Mouse (Mus musculus) gastrocnemius, adult 18-20 months (tissue): ENCODE results near the gene Tet2. TPM values are rescaled to one million over a fixed set of nuclear protein-coding genes. Genes with fewer than 3 reads are reported as not detected.
A peak's percentile ranks its signal among the peaks of the same experiment; 100 is the strongest.
"Not testable (repeated sequence)": the region's sequence is repeated elsewhere in the genome, so short reads cannot be mapped to it uniquely, and the experiment has no call there.

Experiments
- DNase-seq: peaks from one replicate; pipeline ENCODE4 v3.0.0; 2021; ENCODE audit warnings: low spot score
- long read RNA-seq, 2 experiments: library from polyadenylated mRNA; stranded (forward); transcript quantifications; one replicate each; pipeline ENCODE4 v2.0.0; 2021
- total RNA-seq, 2 experiments: library from RNA; stranded (reverse); gene quantifications; 2 replicates each; pipeline ENCODE4 v1.2.3; 2021

Tet2 gene
- 10 to 100 TPM; 14.3 to 18.2 TPM for total RNA-seq
- long read RNA-seq, experiment 1, partial matches to known transcripts: 0 of 1 reads
- long read RNA-seq, experiment 1, other reads (novel, unspliced or antisense): 1 of 1 reads
- long read RNA-seq, experiment 2, partial matches to known transcripts: 0 of 1 reads
- long read RNA-seq, experiment 2, other reads (novel, unspliced or antisense): 0 of 1 reads

GRCm38 (mm10) chr3:133544551-133545303 is at the start of gene Tet2:
TSS of gene Tet2 (minus strand) at chr3:133545139.
- peak; percentile 31 for DNase-seq

GRCm38 (mm10) chr3:133592995-133593394 is 48.1 kb upstream of the Tet2 start:
- DNase-seq: not testable (repeated sequence)

GRCm38 (mm10) chr3:133590506-133591152 is 45.7 kb upstream of the Tet2 start:
- peak; percentile 75 for DNase-seq

GRCm38 (mm10) chr3:133585010-133585409 is 40.1 kb upstream of the Tet2 start:
- no peak for DNase-seq

DNA sequence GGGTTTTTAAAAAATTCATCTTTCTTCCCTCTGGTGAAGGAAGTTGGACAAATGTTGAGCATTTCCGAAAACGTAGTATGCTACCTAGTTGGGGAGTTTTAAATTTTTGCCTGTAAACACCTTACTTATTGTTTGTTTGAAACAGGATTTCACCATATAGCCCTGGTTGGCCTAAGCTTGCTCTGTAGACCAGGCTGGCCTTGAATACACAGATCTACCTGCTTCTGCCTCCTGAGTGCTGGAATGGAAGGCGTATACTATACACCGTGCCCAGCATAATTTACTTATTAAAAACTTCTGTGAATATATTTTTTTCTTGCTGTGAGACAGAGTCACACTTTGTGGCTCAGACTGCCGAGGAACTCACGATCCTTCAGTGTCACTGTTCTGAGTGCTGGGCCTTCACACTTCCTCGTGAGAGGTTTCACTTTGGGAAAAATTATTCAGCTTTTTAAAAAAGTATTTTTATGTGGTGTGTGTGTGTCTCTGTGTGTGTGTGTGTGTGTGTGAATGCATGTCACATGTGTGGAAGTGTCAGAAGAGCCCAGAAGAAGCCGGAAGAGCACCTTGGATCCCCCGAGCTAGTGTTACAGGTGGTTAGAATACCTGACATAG is 38.6 kb upstream of the Tet2 start:
- no peak for DNase-seq

- DNase-seq: no peak
These were observed 38.0 kb upstream of the Tet2 start for GRCm38 (mm10) chr3:133582969-133583368.

DNA sequence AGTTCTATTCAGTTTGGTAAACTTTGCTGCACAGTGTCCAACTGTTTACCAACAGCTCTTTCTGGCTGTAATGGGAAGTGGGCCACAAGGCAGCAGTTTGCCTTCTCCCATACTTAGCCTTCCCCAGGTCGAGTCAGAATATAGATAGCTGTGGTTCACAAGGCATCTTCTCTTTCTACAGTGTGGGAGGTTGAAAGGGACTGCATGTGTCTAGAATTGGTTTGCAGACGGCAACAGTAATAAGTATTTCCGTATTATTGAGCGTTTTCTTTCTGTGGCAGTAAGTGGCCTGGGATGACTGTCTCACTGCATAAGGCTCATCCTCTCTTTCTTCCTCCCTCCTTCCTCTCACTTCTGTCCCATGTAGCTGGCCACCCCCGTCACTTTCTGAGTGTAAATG is 37.2 kb upstream of the Tet2 start:
- no peak for DNase-seq

GRCm38 (mm10) chr3:133581541-133581940 is 36.6 kb upstream of the Tet2 start:
- DNase-seq: no peak

DNA sequence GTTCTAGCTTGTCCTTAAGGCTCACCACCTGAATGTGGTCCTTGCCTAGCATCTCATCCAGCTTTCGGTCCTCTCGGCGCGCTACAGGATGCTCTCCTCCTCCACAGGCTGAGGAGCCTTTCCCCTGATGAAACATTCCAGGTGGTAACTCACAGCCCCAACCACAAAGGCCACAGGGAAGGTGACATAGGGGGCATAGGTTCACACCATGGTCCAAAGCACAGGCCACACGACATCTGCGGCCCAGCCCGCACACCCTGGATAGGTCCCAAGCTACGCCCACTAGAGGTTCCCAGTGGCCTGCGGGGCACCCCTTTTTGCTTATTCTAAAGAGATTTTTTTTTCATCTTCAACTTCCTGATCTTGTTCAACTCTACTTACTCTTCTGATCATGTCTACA is 34.7 kb upstream of the Tet2 start:
- no peak for DNase-seq

DNA sequence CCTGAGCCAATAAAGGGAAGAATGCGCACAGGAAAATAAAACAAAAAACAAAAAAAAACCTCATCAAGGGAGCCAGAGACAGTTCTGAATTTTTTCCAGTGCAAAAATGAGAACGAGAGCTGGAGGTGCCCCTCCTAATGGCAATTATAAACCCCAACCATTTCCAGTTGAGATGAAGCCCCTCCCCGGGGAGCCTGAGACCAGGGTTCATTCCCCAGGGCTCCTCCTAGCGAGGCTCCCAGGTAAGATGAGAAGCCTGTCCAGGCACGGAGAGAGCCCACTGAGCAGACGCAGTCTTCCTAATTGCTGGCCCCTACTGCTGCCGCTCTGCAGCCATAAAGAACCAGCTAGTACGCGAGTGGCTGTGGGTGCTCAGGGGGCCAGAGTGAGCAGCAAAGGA is 34.2 kb upstream of the Tet2 start:
- DNase-seq: no peak

DNA sequence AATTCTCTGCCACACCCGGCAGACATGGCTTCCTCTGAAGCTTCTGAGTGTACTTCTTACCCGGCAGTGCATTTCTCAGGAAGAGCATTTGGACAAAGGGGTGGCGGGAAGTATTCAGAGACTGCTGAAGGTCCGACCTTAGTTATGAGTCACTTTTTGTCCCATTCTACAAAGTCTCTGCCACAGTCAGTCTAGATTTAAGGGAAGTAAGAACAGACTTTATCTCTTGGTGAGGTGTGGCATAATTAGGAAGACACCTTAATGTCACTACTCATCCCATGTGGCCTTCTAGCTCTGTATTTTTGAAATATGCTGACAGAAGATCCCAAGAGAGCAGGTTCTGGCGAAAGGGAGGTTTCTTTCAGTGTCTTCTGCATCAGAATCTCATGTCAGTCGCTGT is 30.0 kb upstream of the Tet2 start:
- DNase-seq: no peak

- no peak for DNase-seq
These were observed 27.0 kb upstream of the Tet2 start for GRCm38 (mm10) chr3:133571961-133572360.

DNA sequence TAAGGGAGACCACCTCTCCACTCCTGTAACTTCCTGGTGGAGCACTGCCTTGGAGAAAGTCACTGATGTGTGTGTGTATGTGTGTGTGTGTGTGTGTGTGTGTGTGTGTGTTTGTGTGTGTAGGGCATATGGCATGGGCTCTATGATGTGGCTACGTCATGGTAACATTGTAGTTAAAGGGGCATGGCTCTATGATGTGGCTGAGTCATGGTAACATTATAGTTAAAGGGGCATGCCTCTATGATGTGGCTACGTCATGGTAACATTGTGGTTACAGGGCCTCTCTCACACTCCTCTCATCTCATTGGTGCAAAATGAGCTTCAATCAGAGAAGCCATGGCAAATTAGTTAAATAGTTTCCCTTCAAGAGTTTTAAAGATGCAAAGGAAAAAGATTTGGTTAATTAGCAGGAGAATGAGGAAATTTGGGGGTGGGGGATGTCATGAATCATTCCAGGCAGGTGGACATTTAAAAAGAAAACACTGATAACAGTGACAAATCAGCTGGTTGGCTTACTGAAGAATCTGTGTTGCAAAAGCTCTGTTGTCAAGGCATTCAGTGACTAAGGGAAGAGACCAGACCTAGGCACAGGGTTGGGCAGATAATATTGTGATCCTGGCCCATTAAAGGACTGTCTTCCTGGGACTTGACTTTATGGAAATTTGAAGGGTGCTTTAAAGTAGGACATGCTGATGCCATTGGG is 18.7 kb upstream of the Tet2 start:
- no peak for DNase-seq

GRCm38 (mm10) chr3:133559413-133560114 is 14.6 kb upstream of the Tet2 start:
- no peak for DNase-seq

DNA sequence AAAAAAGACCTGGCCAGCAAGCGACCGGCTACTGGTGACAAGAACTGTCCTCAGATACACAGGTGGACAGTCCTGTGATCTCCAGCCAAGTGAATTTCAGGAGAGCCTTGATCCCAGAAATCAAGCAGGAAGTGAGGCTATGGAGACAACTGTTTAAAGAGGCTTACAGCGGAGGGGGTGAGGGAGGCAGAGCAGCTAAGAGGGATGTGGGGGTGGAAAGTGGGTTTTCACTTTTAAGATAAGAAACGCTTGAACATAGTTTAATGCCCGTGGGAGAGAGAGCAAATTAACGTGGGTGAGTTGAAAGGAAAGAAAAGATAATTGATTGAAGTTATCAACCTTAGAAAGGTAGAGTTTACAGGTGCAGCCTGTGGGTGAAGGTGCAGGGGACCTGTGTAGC is 12.7 kb upstream of the Tet2 start:
- no peak for DNase-seq

DNA sequence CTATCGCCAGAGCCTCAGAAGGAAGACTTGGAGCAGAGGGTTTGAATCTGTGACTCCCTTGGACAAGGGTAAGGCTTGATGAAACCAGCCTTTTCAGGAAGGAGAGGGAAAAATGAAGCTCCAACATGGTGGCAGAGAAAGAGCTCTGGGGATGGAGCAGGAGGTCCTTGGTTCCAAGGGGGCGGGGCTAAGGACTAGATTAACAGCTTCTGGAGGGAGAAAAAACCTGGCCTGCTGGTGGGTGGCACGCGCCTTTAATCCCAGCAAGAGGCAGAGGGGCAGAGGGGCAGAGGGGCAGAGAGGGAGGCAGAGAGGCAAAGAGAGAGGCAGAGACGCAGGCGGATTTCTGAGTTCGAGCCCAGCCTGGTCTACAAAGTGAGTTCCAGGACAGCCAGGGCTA is 12.2 kb upstream of the Tet2 start:
- no peak for DNase-seq

DNA sequence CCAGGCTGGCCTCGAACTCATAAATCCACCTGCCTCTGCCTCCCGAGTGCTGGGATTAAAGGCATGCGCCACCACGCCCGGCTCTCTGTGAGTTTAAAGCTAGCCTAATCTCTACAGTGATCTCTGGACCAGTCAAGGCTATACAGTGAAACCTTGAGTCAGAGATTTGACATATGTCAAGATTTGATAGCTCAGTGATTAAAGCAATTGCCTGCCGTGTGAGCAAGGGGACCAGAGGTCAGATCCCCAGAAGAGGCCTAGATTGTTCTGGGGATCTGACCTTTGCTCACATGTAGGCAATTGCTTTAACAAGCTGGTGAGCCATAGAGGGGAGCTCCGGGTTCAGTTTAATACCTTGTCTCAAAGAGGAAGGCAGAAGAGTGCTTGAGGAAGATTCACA is 10.4 kb upstream of the Tet2 start:
- DNase-seq: no peak

- DNase-seq: no peak
These were observed 9.7 kb upstream of the Tet2 start for GRCm38 (mm10) chr3:133554552-133555067.

- no peak for DNase-seq
These were observed 9.2 kb upstream of the Tet2 start for GRCm38 (mm10) chr3:133554092-133554491.

- DNase-seq: peak; percentile 31
These were observed 7.0 kb upstream of the Tet2 start for GRCm38 (mm10) chr3:133551941-133552340.
